Mouse (Mus musculus) testis, postnatal 14 days (tissue): Measurements from ENCODE around the gene Hoxc6.

ENCODE experiments used
- DNase-seq: peaks from one replicate; pipeline ENCODE4 v3.0.0; 2021; ENCODE audit warnings: low spot score

Gene Hoxc6

DNA sequence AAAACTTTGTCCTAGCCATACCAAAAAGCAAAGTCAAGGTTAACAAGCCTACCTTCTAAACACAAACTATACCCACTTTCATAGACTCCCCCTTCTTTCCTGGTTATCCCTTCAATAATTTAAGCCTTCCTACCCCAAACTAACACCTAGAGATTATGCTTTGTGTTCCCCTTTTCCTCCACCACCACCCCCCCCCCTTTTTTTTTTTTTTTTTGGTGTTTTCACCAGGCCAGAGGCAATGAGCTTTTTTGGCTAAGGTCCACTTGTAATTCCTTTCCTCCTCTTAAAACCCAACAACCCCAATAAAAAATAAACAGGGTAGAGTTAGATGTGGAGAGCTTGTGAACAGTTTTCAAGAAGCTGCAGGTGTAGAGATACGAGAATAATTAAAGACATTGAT, 28.8 kb upstream of the Hoxc6 start:
- DNase-seq = no peak

DNA sequence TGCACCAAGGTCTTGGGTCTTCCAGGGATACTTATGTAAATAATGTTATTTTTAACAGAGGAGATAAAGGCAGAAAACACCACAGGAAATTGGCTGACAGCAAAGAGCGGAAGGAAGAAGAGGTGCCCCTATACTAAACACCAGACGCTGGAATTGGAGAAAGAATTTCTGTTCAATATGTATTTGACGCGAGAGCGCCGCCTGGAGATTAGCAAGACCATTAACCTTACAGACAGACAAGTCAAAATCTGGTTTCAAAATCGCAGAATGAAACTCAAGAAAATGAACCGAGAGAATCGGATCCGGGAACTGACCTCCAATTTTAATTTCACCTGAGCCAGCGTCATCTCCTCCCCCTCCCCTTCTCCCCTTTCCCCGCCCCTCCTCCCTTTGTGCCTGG, 27.3 kb upstream of the Hoxc6 start:
- DNase-seq = no peak

DNA sequence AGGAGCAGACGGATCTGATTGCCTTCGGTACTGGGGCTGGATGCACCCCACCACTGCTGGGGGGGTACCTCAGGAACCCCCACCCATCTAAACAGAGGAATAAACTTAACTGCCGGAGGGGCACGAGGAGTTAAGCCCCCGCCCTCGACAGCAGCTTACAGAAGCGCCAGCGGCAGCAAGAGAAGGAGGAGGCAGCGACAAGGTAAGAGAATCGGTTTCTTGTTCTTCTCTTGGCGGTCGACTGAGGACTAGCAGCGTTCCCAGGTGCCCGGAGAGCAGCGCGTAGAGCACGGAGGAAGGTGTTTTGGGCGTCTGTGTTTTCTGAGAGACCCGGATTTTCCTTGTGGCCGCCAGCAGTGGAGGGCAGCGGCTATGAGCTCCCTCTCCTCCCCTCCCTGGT, 25.8 kb upstream of the Hoxc6 start:
- DNase-seq = no peak

DNA sequence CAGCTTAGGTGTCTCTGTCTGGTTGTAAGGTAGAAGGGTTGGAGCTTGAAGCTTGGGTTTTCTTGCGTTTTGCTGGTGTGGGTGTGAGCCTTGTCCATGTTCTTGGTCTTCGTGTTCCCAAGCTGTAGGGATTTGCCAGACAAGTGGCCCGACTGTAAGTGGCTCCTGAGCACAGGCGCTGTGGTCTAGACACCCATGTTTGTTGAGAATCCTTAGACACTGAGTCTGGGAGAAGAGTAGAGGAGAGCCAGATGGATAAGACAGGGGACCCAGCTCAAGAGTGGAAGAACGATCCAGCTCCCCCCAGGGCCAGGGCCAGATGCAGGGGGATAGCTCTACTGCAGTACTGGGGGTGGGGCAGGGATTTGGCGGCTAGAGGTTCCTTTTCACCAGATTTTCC, 25.3 kb upstream of the Hoxc6 start:
- DNase-seq = no peak

DNA sequence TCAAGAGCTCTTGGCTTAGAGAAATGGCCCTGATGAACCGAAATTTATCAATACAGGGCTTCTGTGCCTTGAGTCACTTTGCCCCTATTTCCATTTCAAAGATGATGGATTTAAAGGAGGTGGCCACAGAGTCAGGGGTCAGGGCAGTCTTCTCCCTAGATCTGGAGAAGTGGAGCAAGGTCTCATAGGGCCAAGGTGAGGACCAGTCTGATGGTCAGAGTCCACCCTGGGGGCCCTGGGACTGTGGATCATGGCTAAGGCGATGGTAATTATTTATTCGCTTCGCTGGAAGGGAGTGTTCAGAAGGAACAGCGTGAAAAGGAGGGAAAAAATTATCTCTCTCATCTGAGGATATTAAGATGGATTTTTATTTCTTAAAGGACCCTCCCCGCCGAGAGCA, 23.0 kb upstream of the Hoxc6 start:
- no peak for DNase-seq

DNA sequence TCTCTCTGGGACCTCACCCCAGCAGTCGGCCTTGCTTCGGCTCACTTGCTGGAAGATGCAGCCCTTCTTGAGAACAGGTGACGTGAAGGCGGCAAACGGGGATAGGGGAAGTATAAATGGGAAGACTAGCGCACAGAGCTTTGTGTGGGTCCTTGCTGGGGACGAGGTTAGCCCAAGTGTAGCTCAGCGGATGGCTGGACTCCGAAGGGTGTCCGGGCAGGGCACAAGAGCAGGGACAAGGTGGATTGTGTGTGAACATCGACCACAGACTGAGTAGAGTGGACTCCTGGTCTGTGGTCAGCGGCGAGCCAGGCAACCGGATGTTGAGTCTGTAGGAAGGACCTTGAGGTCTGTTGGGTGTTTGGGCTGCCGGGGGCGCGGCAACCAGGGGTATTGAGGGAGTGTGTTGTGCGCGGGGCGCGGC, 22.4 kb upstream of the Hoxc6 start:
- no peak for DNase-seq

DNA sequence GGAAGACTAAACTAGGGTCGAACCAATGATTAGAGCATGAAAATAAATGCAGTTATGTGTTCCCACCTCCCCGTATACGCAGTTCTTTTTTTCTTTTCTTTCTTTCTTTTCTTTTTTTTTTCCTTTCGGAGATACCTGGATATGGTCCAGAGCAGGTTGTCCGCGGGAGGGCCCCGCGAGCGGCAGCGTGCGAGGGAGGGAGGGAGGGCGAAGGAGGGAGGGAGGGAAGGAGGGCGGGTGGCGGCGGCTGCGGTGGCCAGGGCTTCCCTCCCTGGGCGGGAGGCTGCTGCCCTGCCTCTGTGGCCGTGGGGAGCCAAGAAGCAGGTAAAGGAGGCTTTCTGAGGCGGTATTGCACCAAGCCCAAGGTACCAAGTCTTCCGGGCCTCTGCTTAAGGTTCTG, 21.9 kb upstream of the Hoxc6 start, which contains the start of gene Hoxc9:
Hoxc9 (plus strand) TSS at position 269 of the 400 bp plus-strand sequence.
- no peak for DNase-seq

DNA sequence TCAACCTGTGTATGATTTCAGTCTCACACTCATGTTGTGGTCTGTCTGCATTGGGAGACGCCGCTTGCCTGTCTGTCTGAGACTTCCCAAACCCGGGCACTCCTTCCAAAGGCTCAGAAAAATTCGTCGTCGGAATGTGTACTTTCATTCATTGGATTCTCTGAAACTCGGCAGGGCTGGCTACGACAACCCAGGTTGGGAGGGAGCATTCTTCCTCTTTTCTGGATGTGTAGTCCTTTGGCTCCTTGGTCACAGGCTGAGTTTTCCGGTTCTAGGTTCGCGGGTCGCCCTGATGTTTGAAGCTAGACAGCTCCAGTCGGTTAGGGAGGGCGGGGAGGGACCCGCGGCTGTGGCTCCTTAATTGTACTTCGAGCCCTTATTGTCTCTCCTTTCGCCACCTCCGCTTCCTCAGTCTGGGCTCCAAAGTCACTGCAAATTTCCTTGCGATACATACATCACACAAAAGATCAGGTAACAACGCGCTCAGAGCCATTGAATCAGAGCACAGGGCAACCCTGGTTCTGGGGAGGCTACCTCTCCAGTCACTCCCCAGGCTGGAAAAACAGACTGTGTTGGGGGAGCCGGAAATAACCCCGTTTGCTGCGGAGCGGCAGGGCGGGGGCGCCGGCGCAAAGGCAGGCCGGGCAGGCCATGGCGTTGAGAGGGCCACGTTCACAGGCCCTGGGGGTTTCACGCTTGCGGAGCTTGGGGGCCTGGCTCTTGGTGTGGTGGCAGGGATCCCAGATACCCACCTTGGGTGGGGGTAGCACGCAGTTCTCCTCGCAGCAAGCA, 21.2 kb upstream of the Hoxc6 start:
- DNase-seq = no peak

DNA sequence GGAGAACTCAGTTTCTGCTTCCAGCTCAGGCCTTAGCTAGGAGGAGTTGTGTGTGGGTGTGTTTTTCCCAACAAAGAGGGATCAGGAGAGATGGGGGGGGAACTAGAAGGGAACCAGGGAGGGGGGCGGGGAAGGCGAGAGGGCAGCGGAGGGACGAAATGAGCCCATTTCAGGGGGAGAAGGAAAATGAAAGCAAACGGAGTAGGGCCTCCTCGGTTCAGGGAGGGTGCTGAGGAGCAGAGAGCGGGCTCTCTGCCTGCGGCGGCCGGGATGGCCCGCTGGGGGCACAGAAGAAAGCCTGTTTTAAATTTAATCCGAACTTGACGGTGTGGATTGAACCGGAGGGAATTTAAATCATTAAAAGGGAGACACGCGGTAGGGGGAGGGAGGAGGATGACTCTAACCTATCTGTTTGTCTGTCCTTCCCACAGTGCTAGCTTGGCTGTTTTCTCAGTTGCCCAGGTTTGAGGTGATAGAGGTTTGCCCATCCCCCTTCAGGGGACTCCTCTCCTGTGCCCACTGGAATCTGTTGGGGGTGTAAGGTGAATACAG, 20.6 kb upstream of the Hoxc6 start:
- DNase-seq = no peak

DNA sequence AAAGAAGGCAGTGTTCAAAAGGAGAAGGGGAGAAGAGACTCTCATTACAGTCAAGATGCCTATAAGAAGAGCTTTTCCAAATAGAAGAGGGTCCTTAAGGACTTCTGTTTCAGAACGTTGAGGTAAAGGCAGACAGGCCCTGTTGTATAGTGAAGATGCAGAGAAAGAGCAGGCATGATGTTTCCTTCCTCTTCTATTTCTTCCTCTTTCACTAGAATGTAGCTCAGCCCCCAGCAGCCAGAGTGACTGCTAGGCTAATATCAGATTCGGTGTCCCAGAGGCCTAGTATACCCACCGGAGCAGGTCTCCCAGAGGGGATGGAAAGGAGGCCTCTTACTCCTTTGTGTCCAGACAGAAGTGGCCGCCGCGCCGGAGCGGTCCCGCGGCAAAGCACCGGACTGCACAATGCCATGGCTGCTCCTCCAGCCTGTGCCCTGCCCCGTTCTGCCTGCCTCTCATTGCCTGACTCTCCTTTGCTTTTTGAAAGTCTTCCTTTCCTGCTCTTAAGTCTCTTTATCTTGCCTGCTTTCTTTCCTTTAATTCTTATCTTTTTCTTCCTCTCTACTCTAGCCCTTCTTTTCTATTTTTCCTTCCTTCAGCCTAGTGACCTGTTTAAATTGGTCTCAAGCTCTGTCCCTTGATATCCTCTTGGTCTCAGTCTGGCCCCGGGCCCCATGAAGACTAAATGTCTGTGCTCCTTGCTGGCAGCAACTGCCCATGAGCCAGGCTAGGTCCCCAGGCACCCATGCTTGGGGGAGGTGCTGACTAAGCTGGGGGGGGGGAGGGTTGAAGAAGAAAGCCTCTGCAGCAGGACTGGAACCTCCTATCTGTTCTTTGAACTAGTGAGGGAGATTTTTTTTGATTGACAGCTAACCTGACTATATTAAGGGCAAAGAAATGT, 19.2 kb upstream of the Hoxc6 start:
- DNase-seq = no peak

DNA sequence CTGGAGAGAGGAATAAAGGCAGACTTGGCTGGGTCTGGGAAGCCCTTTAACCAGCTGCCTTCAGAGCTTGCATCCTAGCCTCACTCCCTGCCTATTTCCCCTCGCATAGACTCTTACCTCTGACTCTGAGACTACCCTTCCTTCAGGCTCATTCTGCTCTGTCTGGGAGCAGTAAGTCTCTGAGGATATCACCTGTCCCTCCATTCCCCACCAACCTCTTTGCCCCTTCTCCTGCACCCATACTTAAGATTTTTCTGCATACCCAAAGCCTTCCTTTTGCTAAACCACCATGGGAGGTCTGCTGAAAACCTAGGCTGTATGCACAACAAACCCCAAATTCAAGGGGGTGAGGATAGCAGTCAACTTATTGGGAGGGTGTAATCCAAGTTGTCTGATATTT, 18.1 kb upstream of the Hoxc6 start:
- DNase-seq = no peak

DNA sequence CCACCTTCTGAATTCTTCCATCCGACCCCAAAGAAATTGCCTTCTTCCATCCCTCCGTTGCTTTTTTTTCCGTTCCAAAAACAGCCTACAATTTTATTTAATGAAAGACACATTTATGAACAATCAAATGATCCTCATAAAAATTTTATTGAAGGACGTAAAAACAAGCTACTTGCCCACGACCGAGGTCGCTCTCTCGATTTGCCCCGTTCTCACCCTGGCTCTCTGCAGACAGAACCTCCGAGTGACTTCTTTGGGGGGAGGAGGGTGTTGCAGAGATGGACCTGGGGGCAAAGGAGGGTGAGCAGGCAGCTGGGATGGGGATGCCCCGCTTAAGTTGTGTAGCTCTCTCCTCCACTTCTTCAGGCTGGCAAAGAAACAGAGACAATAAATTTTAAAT, 17.7 kb upstream of the Hoxc6 start:
- DNase-seq = no peak

DNA sequence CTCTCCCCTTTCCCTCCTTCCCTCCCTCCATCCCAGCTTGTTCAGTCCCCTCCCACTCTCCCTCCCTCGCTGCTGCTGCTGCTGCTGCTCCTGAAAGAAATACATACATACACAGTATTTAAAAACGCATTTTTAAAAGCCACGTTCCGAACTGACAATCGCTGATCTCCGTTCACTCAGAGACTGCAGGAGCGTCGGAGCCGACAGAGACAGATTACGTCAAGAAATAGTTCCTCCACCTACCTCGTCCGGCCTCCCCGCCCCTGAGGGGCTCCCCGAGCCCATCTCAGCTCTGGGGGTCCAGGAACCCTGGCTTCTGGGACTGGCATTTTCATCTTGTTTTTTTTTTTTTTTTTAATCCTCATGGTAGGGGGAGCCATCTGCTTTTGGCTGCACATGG, 17.1 kb upstream of the Hoxc6 start:
- DNase-seq = no peak

DNA sequence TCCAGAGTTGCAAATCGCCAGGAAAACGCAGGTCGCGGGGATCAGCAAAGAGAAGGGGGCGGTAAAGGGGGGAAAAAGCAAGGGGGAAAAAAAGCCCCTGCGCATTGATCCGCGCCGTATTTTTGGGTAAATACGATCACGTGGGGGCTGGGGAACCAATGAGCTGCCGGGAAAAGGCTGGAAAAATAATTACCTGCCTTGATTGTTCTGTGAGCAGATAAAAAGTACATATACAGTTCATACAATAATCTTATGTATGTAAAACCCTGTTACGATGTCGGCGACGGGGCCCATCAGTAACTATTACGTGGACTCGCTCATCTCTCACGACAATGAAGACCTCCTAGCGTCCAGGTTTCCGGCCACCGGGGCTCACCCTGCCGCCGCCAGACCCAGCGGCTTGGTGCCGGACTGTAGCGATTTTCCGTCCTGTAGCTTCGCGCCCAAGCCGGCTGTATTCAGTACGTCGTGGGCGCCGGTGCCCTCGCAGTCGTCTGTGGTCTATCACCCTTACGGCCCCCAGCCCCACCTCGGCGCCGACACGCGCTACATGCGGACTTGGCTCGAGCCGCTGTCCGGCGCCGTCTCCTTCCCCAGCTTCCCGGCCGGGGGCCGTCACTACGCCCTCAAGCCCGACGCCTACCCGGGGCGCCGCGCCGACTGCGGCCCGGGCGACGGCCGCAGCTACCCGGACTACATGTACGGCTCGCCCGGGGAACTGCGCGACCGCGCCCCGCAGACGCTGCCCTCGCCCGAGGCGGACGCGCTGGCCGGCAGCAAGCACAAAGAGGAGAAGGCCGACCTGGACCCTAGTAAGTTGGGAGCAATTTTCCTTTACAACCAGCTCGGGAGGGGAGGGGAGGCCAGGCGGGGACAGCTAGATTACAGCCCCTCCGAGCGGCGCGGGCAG, 16.4 kb upstream of the Hoxc6 start:
- DNase-seq = peak; percentile 49

DNA sequence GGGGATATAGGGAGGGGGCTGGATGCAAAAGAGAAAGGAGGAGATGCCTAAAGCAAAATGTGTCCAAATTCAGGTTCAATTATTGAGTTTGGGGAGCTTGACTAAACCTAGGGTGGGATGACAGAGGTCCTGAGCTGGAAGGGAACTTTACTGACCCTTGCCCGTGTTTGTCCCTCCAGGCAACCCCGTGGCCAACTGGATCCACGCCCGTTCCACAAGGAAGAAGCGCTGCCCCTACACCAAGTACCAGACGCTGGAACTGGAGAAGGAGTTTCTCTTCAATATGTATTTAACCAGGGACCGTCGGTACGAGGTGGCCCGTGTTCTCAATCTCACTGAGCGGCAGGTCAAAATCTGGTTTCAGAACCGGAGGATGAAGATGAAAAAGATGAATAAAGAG, 14.3 kb upstream of the Hoxc6 start:
- no peak for DNase-seq

DNA sequence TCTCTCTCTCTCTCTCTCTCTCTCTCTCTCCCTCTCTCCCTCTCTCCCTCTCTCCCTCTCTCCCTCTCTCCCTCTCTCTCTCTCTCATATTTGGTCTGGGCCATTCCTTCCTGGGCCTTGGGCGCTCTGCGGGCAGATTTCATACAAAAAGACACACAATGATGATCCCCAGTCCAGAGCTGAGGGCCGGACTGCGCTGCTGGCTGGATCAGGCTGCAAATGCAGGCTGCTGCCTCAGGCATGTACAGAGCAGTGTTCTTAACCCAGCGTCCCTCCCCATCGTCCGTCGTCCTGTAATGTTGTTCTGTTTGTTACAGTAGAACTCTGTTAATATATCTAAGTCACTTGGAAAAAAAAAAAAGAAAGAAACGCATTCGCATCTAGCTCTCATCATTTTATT, 13.5 kb upstream of the Hoxc6 start:
- DNase-seq = no peak

DNA sequence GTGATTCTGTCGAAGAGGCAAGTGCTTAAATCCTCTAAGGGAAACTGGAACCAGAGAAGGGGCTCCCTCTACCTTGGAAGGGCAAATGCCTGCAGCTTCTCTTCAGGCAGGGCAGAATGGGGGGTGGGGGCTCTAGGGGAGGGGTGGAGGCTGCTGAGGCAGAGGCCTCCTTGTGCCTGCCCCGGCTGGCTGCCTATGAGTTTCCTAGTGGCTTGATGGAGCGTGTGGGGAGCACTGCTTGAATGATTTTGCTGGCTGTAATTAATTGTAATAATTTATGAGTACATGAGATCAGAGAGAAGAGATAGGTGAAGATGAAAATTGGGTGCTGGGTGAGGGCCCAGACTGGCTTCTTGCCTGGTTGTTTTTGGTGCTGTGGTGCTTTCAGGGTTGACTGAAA, 13.1 kb upstream of the Hoxc6 start:
- no peak for DNase-seq

DNA sequence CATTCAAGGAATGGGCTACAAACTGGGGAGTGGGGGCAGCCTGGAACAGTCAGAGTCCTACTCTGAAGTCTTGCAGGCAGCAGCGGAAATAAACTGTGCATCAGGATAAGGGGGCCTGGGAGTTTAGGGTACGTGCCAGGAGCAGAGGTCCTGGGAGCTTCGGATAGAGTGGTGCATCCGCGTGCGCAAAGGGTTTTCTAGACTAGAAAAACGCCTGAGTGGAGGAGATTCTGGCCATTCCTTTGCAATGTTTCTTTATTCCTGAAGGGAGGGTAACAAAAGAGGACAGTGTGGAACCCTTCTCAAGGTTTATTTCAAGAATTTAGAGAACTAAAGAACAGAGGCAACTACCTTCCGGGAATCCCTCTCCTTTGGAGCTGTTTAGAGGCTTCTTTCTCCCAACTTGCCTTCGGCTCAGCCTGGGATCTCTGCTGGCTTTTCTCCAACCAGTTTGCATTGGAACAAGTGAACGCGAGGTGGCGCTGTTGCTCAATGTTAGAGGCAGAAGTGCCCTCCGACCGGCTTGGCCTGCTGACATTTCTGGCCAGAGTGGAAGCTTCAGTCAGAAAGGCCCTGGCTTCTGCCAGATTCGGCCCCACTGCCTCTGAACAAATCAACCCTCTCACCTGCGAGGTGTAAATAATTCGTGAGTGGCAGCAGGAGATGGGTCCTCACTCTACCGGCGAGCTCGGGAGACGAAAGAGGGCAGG, 10.8 kb upstream of the Hoxc6 start:
- peak; percentile 87 for DNase-seq

DNA sequence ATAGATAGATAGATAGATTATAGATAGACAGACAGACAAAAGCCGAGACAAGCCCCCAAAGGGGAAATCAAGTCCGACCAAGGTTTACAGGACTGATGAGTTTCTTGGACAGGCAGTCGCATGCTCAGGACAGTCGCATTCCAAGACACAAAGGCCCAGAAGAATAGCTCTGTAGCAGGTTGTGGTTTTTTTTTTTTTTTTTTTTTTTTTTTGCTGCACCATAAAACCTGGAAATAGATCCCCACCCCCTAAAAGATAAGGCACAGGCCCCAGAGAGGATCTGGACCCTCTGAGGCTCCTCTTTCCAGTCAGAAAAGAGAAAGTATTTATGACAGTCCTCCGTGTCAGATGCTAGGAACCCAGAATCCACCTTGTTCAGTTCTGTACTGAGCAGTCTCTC, 10.0 kb upstream of the Hoxc6 start:
- no peak for DNase-seq

DNA sequence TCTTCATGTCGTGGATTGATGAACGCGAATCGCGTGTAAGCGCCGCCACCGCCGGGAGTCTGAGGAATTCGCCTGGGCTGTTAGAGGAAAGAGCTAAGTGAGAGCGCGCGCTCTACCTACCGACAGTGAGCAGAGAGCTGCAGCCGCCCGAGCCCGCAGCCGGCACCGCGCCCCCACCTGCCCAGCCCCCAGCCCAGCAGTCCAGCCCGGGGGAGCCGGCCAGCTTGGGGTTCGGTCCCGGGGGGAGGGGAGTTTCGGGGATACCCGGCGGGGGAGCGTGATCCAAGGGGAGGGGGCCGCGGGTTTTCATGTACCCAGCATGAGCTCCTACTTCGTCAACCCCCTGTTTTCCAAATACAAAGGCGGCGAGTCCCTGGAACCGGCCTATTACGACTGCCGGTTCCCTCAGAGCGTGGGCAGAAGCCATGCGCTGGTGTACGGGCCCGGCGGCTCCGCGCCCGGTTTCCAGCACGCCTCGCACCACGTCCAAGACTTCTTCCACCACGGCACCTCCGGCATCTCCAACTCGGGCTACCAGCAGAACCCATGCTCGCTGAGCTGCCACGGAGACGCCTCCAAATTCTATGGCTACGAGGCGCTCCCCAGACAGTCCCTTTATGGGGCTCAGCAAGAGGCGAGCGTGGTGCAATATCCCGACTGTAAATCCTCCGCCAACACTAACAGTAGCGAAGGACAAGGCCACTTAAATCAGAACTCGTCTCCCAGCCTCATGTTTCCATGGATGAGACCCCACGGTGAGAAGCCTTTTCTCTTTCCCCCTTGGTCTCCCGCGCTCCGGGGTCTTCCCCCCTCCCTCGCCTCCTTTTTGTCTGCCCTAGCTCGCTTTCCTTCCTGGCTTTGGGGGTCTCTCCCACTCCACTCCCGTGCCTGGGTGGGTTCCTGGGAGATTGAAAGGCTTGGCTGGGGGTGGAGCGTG, 7.3 kb upstream of the Hoxc6 start, which contains the start of gene Hoxc8:
Hoxc8 (plus strand) TSS at position 147 of the 937 bp plus-strand sequence.
- DNase-seq = no peak
